Mouse (Mus musculus): ENCODE results near the gene Vmn2r26. TPM values are rescaled to one million over a fixed set of nuclear protein-coding genes. Genes with fewer than 3 reads are reported as not detected.
"Not testable (repeated sequence)": the region's sequence is repeated elsewhere in the genome, so short reads cannot be mapped to it uniquely, and the experiment has no call there.

Vmn2r26 gene
- total RNA-seq (2014; rRNA removed; ENCODE audit: low replicate concordance) (not detected in 2 replicates), polyA plus RNA-seq (2015; fragmentation: Nextera tagmentation; extraction: Ambion mirVana) (not detected in 2 replicates)

GRCm38 (mm10) chr6:124024268-124024667 lies at the start of gene Vmn2r26:
TSS of gene Vmn2r26 (plus strand) at chr6:124024568.
- H3K27me3 ChIP-seq (ENCODE audit: control insufficient read depth, insufficient read depth, low read length); DNase-seq (ENCODE audit: low spot score); H3K4me3 ChIP-seq (ENCODE audit: low read depth, low read length); H3K4me1 ChIP-seq (ENCODE audit: control insufficient read depth, insufficient read depth); H3K9ac ChIP-seq (replicated peaks; ENCODE audit: low read depth, low read length); H3K27ac ChIP-seq (ENCODE audit: low read depth); H3K9me3 ChIP-seq (replicated peaks; ENCODE audit: control insufficient read depth, low read length); ATAC-seq (ENCODE audit: insufficient read depth, low read depth); H3K4me2 ChIP-seq (ENCODE audit: low read depth, low read length); H3K36me3 ChIP-seq (replicated peaks; ENCODE audit: control insufficient read depth, insufficient read depth, low read length): not testable (repeated sequence)
- WGBS = 39% methylated on average over 1 of the region's 1 CpGs

- H3K27me3 ChIP-seq (ENCODE audit: control insufficient read depth, insufficient read depth, low read length) = no peaks in the 10 kb centered on the region
- no peak overlapping the region for H3K4me3 ChIP-seq (ENCODE audit: low read depth, low read length)
- WGBS = 23% methylated on average over 1 of the region's 1 CpGs
- H3K9ac ChIP-seq (replicated peaks; ENCODE audit: low read depth, low read length) = no peak overlapping the region
- TF ChIP-seq EP300 (IDR thresholded peaks at IDR 0.05; ENCODE audit: low read depth) (no peak), CTCF (IDR thresholded peaks at IDR 0.05; ENCODE audit: low read depth) (no peak)
- no peak overlapping the region for H3K27ac ChIP-seq (ENCODE audit: low read depth)
- H3K4me2 ChIP-seq (ENCODE audit: low read depth, low read length) = no peak overlapping the region
- H3K4me1 ChIP-seq (ENCODE audit: control insufficient read depth, insufficient read depth) = no peaks in the 10 kb centered on the region
- no peak for ATAC-seq (ENCODE audit: insufficient read depth, low read depth)
- H3K36me3 ChIP-seq (replicated peaks; ENCODE audit: control insufficient read depth, insufficient read depth, low read length) = no peaks in the 10 kb centered on the region
- H3K9me3 ChIP-seq (replicated peaks; ENCODE audit: control insufficient read depth, low read length) = no peaks in the 10 kb centered on the region
- DNase-seq (ENCODE audit: low spot score) = no peak
These were observed 3.5 kb upstream of the Vmn2r26 start for GRCm38 (mm10) chr6:124020841-124021240.

- no peak overlapping the region for H3K9ac ChIP-seq (replicated peaks; ENCODE audit: low read depth, low read length)
- TF ChIP-seq CTCF (IDR thresholded peaks at IDR 0.05; ENCODE audit: low read depth) (no peak), EP300 (IDR thresholded peaks at IDR 0.05; ENCODE audit: low read depth) (no peak)
- no peaks in the 10 kb centered on the region for H3K27me3 ChIP-seq (ENCODE audit: control insufficient read depth, insufficient read depth, low read length)
- no peaks in the 10 kb centered on the region for H3K4me1 ChIP-seq (ENCODE audit: control insufficient read depth, insufficient read depth)
- no peaks in the 10 kb centered on the region for H3K36me3 ChIP-seq (replicated peaks; ENCODE audit: control insufficient read depth, insufficient read depth, low read length)
- H3K27ac ChIP-seq (ENCODE audit: low read depth) = no peak overlapping the region
- no peak overlapping the region for H3K4me2 ChIP-seq (ENCODE audit: low read depth, low read length)
- H3K9me3 ChIP-seq (replicated peaks; ENCODE audit: control insufficient read depth, low read length) = no peaks in the 10 kb centered on the region
- DNase-seq (ENCODE audit: low spot score) (no peak), ATAC-seq (ENCODE audit: insufficient read depth, low read depth) (no peak)
- no peak overlapping the region for H3K4me3 ChIP-seq (ENCODE audit: low read depth, low read length)
These were observed 24.0 kb downstream of the Vmn2r26 start for GRCm38 (mm10) chr6:124048388-124048787.

- not testable (repeated sequence) for H3K4me2 ChIP-seq (ENCODE audit: low read depth, low read length); H3K36me3 ChIP-seq (replicated peaks; ENCODE audit: control insufficient read depth, insufficient read depth, low read length); H3K9ac ChIP-seq (replicated peaks; ENCODE audit: low read depth, low read length); H3K27me3 ChIP-seq (ENCODE audit: control insufficient read depth, insufficient read depth, low read length); H3K9me3 ChIP-seq (replicated peaks; ENCODE audit: control insufficient read depth, low read length); H3K27ac ChIP-seq (ENCODE audit: low read depth); H3K4me1 ChIP-seq (ENCODE audit: control insufficient read depth, insufficient read depth); H3K4me3 ChIP-seq (ENCODE audit: low read depth, low read length); DNase-seq (ENCODE audit: low spot score); ATAC-seq (ENCODE audit: insufficient read depth, low read depth)
These were observed 29.2 kb downstream of the Vmn2r26 start for GRCm38 (mm10) chr6:124053611-124054010.

- Histone ChIP-seq H3K4me2 (ENCODE audit: low read depth, low read length) (no peak overlapping the region), H3K36me3 (replicated peaks; ENCODE audit: control insufficient read depth, insufficient read depth, low read length) (no peaks in the 10 kb centered on the region), H3K9ac (replicated peaks; ENCODE audit: low read depth, low read length) (no peak overlapping the region), H3K27me3 (ENCODE audit: control insufficient read depth, insufficient read depth, low read length) (no peaks in the 10 kb centered on the region), H3K27ac (ENCODE audit: low read depth) (no peak overlapping the region), H3K4me1 (ENCODE audit: control insufficient read depth, insufficient read depth) (no peaks in the 10 kb centered on the region), H3K9me3 (replicated peaks; ENCODE audit: control insufficient read depth, low read length) (no peaks in the 10 kb centered on the region), H3K4me3 (ENCODE audit: low read depth, low read length) (no peak overlapping the region)
- ATAC-seq (ENCODE audit: insufficient read depth, low read depth) (no peak), DNase-seq (ENCODE audit: low spot score) (no peak)
- WGBS = 45% methylated on average over 4 of the region's 4 CpGs
- TF ChIP-seq EP300 (IDR thresholded peaks at IDR 0.05; ENCODE audit: low read depth) = no peak
- no peak for TF ChIP-seq CTCF (IDR thresholded peaks at IDR 0.05; ENCODE audit: low read depth)
These were observed 78.0 kb downstream of the Vmn2r26 start for GRCm38 (mm10) chr6:124102334-124102733.

Other genes with a start within 250 kb of the Vmn2r26 start
- not detected in 2 replicates for gene Vmn2r24, start 245.7 kb upstream of the Vmn2r26 start, total RNA-seq (2014; rRNA removed; ENCODE audit: low replicate concordance)
- not detected in 2 replicates for gene Vmn2r24, start 245.7 kb upstream of the Vmn2r26 start, polyA plus RNA-seq (2015; fragmentation: Nextera tagmentation; extraction: Ambion mirVana)
- gene Vmn2r25, start 171.1 kb upstream of the Vmn2r26 start, total RNA-seq (2014; rRNA removed; ENCODE audit: low replicate concordance) = not detected in 2 replicates
- not detected in 2 replicates for gene Vmn2r25, start 171.1 kb upstream of the Vmn2r26 start, polyA plus RNA-seq (2015; fragmentation: Nextera tagmentation; extraction: Ambion mirVana)
- gene Vmn2r27, start 207.3 kb downstream of the Vmn2r26 start, total RNA-seq (2014; rRNA removed; ENCODE audit: low replicate concordance) = not detected in 2 replicates
- not detected in 2 replicates for gene Vmn2r27, start 207.3 kb downstream of the Vmn2r26 start, polyA plus RNA-seq (2015; fragmentation: Nextera tagmentation; extraction: Ambion mirVana)